ENCODE assay signal across 25 mouse cellular contexts in the genomic region with DNA sequence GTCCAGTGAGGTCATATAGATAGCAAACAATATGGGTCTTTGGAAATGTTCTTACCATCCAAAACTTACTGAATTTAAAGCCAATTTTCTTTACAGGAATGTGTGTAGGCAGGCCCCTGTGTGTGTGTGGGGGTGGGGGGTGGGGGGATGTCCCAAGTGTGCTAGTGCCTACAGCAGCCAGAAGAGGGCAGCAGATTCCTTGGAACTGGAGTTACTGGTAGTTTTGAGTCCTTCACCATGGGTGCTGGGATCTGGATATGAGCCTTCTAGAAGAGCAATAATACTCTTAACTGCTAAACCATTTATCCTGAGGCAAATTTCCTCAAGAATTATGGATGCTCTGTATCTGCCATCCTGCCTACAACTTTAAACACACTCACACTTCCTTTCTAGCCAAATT.
A peak's percentile ranks its signal among the peaks of the same experiment; 100 is the strongest.
DNase-seq lines count a peak whose midpoint lies in the region; ATAC-seq and TF ChIP-seq lines count a peak whose summit lies in the region.
"Had no signal": no experiment of that assay in that cellular context is flagged by ENCODE, and none has a peak within 500 bp of the region (broad histone marks: within the 10 kb centered on the region; RNA-seq: fewer than 3 reads in every experiment).

No protein-coding gene starts in this region.

- peak; percentile 17 for DNase-seq in ES-E14 (ENCODE audit: low read depth, low spot score)
- DNase-seq in stomach, postnatal 0 days (ENCODE audit: low spot score) = no peak
- no peak for DNase-seq in gastrocnemius, postnatal 36 days
- DNase-seq in heart, postnatal 10 days = no peak
- DNase-seq: adrenal gland, adult 2 months; adrenal gland, postnatal 14 days; cerebellum, adult 11 months; cerebellum, adult 2 months; cerebellum, adult 9-11 months; gastrocnemius, postnatal 25 days; heart, adult 2 months; kidney, adult 18-20 months had no signal

- intact Hi-C loops in gastrocnemius, postnatal 36 days (cut with DNase I) = no loop called here
- intact Hi-C loops in heart, postnatal 10 days (cut with DNase I) = no loop called here

- TF ChIP-seq CTCF in intestine, postnatal 0 days (IDR thresholded peaks at IDR 0.05; ENCODE audit: low read depth) = 0 out of 2 replicates have a peak, but pooled peaks have one; percentile 15
- peak; percentile 14; the same call in 1 of the 2 replicates for TF ChIP-seq CTCF in E14TG2a.4 (conservative IDR thresholded peaks at IDR 0.05; ENCODE audit: low read length)
- TF ChIP-seq CTCF in stomach, postnatal 0 days (IDR thresholded peaks at IDR 0.05; ENCODE audit: low read depth) = peak; percentile 26; the same call in 1 of the 2 replicates

- H3K9me3 ChIP-seq in intestine, postnatal 0 days (ENCODE audit: control insufficient read depth) = no peaks in the 10 kb centered on the region
- no peaks in the 10 kb centered on the region for H3K9me3 ChIP-seq in intestine, embryonic 16.5 days (ENCODE audit: control insufficient read depth, low read length)
- H3K9me3 ChIP-seq in E14TG2a.4 (ENCODE audit: low read length) = no peaks in the 10 kb centered on the region
- no peaks in the 10 kb centered on the region for H3K9me3 ChIP-seq in ES-E14 (ENCODE audit: control insufficient read depth, insufficient read depth, low read depth, low read length)
- H3K9me3 ChIP-seq in stomach, postnatal 0 days (ENCODE audit: control insufficient read depth, low read length) = no peaks in the 10 kb centered on the region
- H3K9me3 ChIP-seq: embryonic facial prominence, embryonic 10.5 days; embryonic facial prominence, embryonic 13.5 days; forebrain, embryonic 12.5 days; forebrain, embryonic 15.5 days; heart, embryonic 10.5 days; heart, embryonic 13.5 days; hindbrain, embryonic 12.5 days; hindbrain, embryonic 15.5 days had no signal

- H3K36me3 ChIP-seq in intestine, postnatal 0 days (ENCODE audit: control insufficient read depth, insufficient read depth) = no peaks in the 10 kb centered on the region
- no peaks in the 10 kb centered on the region for H3K36me3 ChIP-seq in intestine, embryonic 16.5 days (ENCODE audit: control insufficient read depth, insufficient read depth, low read length)
- H3K36me3 ChIP-seq in E14TG2a.4 (ENCODE audit: insufficient read depth, low read length) = no peaks in the 10 kb centered on the region
- H3K36me3 ChIP-seq in ES-E14 (ENCODE audit: control insufficient read depth, insufficient read depth, low read length, poor library complexity, severe bottlenecking) = no peaks in the 10 kb centered on the region
- H3K36me3 ChIP-seq in stomach, postnatal 0 days (ENCODE audit: control insufficient read depth, insufficient read depth, low read length) = no peaks in the 10 kb centered on the region
- H3K36me3 ChIP-seq: embryonic facial prominence, embryonic 10.5 days; embryonic facial prominence, embryonic 13.5 days; forebrain, embryonic 12.5 days; forebrain, embryonic 15.5 days; heart, embryonic 10.5 days; heart, embryonic 13.5 days; hindbrain, embryonic 12.5 days; hindbrain, embryonic 15.5 days had no signal

- H3K9ac ChIP-seq in intestine, postnatal 0 days (ENCODE audit: low read depth, low read length) = no peak overlapping the region
- no peak overlapping the region for H3K9ac ChIP-seq in intestine, embryonic 16.5 days (ENCODE audit: low read depth, low read length)
- H3K9ac ChIP-seq in ES-E14 (ENCODE audit: insufficient read depth, low read depth, low read length, poor library complexity, severe bottlenecking) = no peak overlapping the region
- H3K9ac ChIP-seq in stomach, postnatal 0 days (ENCODE audit: low read length) = no peak overlapping the region
- H3K9ac ChIP-seq: embryonic facial prominence, embryonic 13.5 days; forebrain, embryonic 12.5 days; forebrain, embryonic 15.5 days; heart, embryonic 13.5 days; hindbrain, embryonic 12.5 days; hindbrain, embryonic 15.5 days had no signal

- no peak overlapping the region for H3K27ac ChIP-seq in intestine, postnatal 0 days (ENCODE audit: low read depth, low read length)
- H3K27ac ChIP-seq in intestine, embryonic 16.5 days (ENCODE audit: low read length) = no peak overlapping the region
- no peak overlapping the region for H3K27ac ChIP-seq in ES-E14 (ENCODE audit: insufficient read depth, low read depth, low read length, poor library complexity, severe bottlenecking)
- no peak overlapping the region for H3K27ac ChIP-seq in stomach, postnatal 0 days (replicated peaks)
- H3K27ac ChIP-seq: embryonic facial prominence, embryonic 10.5 days; embryonic facial prominence, embryonic 13.5 days; forebrain, embryonic 12.5 days; forebrain, embryonic 15.5 days; heart, adult 2 months; heart, embryonic 10.5 days; heart, embryonic 13.5 days; hindbrain, embryonic 12.5 days; hindbrain, embryonic 15.5 days had no signal

- no peaks in the 10 kb centered on the region for H3K27me3 ChIP-seq in intestine, postnatal 0 days (replicated peaks; ENCODE audit: control insufficient read depth, insufficient read depth, low read length)
- H3K27me3 ChIP-seq in intestine, embryonic 16.5 days (replicated peaks; ENCODE audit: control insufficient read depth, insufficient read depth, low read length) = no peaks in the 10 kb centered on the region
- H3K27me3 ChIP-seq in E14TG2a.4 (ENCODE audit: insufficient read depth, low read length) = no peaks in the 10 kb centered on the region
- H3K27me3 ChIP-seq in stomach, postnatal 0 days (ENCODE audit: control insufficient read depth, insufficient read depth, low read length) = no peaks in the 10 kb centered on the region
- H3K27me3 ChIP-seq: embryonic facial prominence, embryonic 13.5 days; forebrain, embryonic 12.5 days; forebrain, embryonic 15.5 days; heart, embryonic 13.5 days; hindbrain, embryonic 12.5 days; hindbrain, embryonic 15.5 days had no signal

- H3K4me1 ChIP-seq in intestine, postnatal 0 days (replicated peaks; ENCODE audit: control insufficient read depth, insufficient read depth, low read length) = no peaks in the 10 kb centered on the region
- no peaks in the 10 kb centered on the region for H3K4me1 ChIP-seq in intestine, embryonic 16.5 days (ENCODE audit: control insufficient read depth, insufficient read depth, low read length)
- H3K4me1 ChIP-seq in E14TG2a.4 (replicated peaks; ENCODE audit: low read depth, low read length) = no peaks in the 10 kb centered on the region
- H3K4me1 ChIP-seq in ES-E14 (ENCODE audit: control insufficient read depth in 2 of 2, insufficient read depth in 2 of 2, low read length in 2 of 2, poor library complexity in 1 of 2) = no peaks in the 10 kb centered on the region
- no peaks in the 10 kb centered on the region for H3K4me1 ChIP-seq in stomach, postnatal 0 days (replicated peaks; ENCODE audit: control insufficient read depth, insufficient read depth)
- H3K4me1 ChIP-seq: embryonic facial prominence, embryonic 10.5 days; embryonic facial prominence, embryonic 13.5 days; forebrain, embryonic 12.5 days; forebrain, embryonic 15.5 days; heart, embryonic 10.5 days; heart, embryonic 13.5 days; hindbrain, embryonic 12.5 days; hindbrain, embryonic 15.5 days had no signal

- in situ Hi-C loops in ES-E14 (cut with MboI; ENCODE audit: low sequenced_read_pairs in 2 of 2, unreplicated experiment in 2 of 2) = no loop called here

- H3K4me3 ChIP-seq in intestine, postnatal 0 days (ENCODE audit: low read depth, low read length) = no peak overlapping the region
- no peak overlapping the region for H3K4me3 ChIP-seq in intestine, embryonic 16.5 days (ENCODE audit: low read length)
- H3K4me3 ChIP-seq in E14TG2a.4 (replicated peaks; ENCODE audit: low read length) (no peak overlapping the region), ES-E14 (ENCODE audit: insufficient read depth in 1 of 2, low read depth in 1 of 2, low read length in 2 of 2, poor library complexity in 1 of 2, severe bottlenecking in 1 of 2) (no peak overlapping the region)
- H3K4me3 ChIP-seq in stomach, postnatal 0 days (ENCODE audit: low read depth, low read length) = no peak overlapping the region
- H3K4me3 ChIP-seq: embryonic facial prominence, embryonic 10.5 days; embryonic facial prominence, embryonic 13.5 days; erythroblast, embryonic 14.5 days; forebrain, embryonic 12.5 days; forebrain, embryonic 15.5 days; heart, adult 2 months; heart, embryonic 10.5 days; heart, embryonic 13.5 days; hindbrain, embryonic 12.5 days; hindbrain, embryonic 15.5 days had no signal

- no peak overlapping the region for H3K4me2 ChIP-seq in intestine, postnatal 0 days (replicated peaks; ENCODE audit: low read depth)
- no peak overlapping the region for H3K4me2 ChIP-seq in intestine, embryonic 16.5 days (ENCODE audit: low read depth, low read length)
- no peak overlapping the region for H3K4me2 ChIP-seq in stomach, postnatal 0 days (replicated peaks; ENCODE audit: low read depth)
- H3K4me2 ChIP-seq: embryonic facial prominence, embryonic 13.5 days; forebrain, embryonic 12.5 days; forebrain, embryonic 15.5 days; heart, embryonic 13.5 days; hindbrain, embryonic 12.5 days; hindbrain, embryonic 15.5 days had no signal

- TF ChIP-seq EP300 in stomach, postnatal 0 days (optimal IDR thresholded peaks at IDR 0.05) = no peak

- no peak for ATAC-seq in intestine, postnatal 0 days
- ATAC-seq in intestine, embryonic 16.5 days = no peak
- ATAC-seq in stomach, postnatal 0 days (ENCODE audit: low FRiP score, low TSS enrichment) = no peak
- ATAC-seq: CD4-positive, CD25-positive, alpha-beta regulatory T cell, adult 4 months; forebrain, embryonic 15.5 days had no signal

TF ChIP-seq in ES-E14, 5 proteins besides CTCF, POLR2A, EP300 and RAD21:
- TF ChIP-seq CHD2 (IDR thresholded peaks at IDR 0.05; ENCODE audit: low read depth, low read length) = no peak
- TF ChIP-seq ZNF384 (IDR thresholded peaks at IDR 0.05; ENCODE audit: low read depth, low read length) = no peak
- TF ChIP-seq MAFK (IDR thresholded peaks at IDR 0.05; ENCODE audit: insufficient read depth, low read depth, low read length) = no peak
- no peak for TF ChIP-seq HCFC1 (IDR thresholded peaks at IDR 0.05; ENCODE audit: borderline replicate concordance, insufficient read depth, low read length)
- no peak for TF ChIP-seq ZC3H11A (IDR thresholded peaks at IDR 0.05; ENCODE audit: borderline replicate concordance, low read depth, low read length)
